Mouse (Mus musculus) kidney, embryonic 15.5 days (tissue): ENCODE results near the gene Olfr477. TPM values are rescaled to one million over a fixed set of nuclear protein-coding genes. Genes with fewer than 3 reads are reported as not detected.
"Not testable (repeated sequence)": the region's sequence is repeated elsewhere in the genome, so short reads cannot be mapped to it uniquely, and the experiment has no call there.

Experiments
- ATAC-seq: fragments of 200-750 bp; cut with Nextera tagmentation; replicated peaks from 2 replicates; pipeline ENCODE4 v1.8.0; 2017; ENCODE audit warnings: moderate TSS enrichment; ENCODE audit not compliant: low FRiP score
- H3K27ac ChIP-seq: fragments of 300-500 bp; sonication (generic); 2 replicates; pipeline ENCODE4 v1.5.1; 2015; ENCODE audit warnings: mild to moderate bottlenecking, inconsistent platforms
- H3K27me3 ChIP-seq: fragments of 300-500 bp; sonication (generic); 2 replicates; pipeline ENCODE4 v1.6.1; 2015; ENCODE audit warnings: inconsistent platforms
- H3K36me3 ChIP-seq: fragments of 300-500 bp; sonication (generic); 2 replicates; pipeline ENCODE4 v1.6.1; 2015; ENCODE audit warnings: inconsistent platforms
- H3K4me1 ChIP-seq: fragments of 300-500 bp; sonication (generic); 2 replicates; pipeline ENCODE4 v1.6.1; 2015; ENCODE audit warnings: inconsistent platforms
- H3K4me2 ChIP-seq: fragments of 300-500 bp; sonication (generic); 2 replicates; pipeline ENCODE4 v1.6.1; 2015; ENCODE audit warnings: moderate library complexity, mild to moderate bottlenecking, inconsistent platforms
- H3K4me3 ChIP-seq: fragments of 300-500 bp; sonication (generic); replicated peaks from 2 replicates; pipeline ENCODE4 v1.5.1; 2015; ENCODE audit warnings: mild to moderate bottlenecking, inconsistent platforms
- H3K9ac ChIP-seq: fragments of 300-500 bp; sonication (generic); 2 replicates; pipeline ENCODE4 v1.6.1; 2015; ENCODE audit warnings: mild to moderate bottlenecking, inconsistent platforms
- H3K9me3 ChIP-seq: fragments of 300-500 bp; sonication (generic); replicated peaks from 2 replicates; pipeline ENCODE4 v1.6.1; 2016; ENCODE audit warnings: inconsistent platforms
- WGBS: fragments of 180-500 bp; shearing (Covaris S2); methylation state at CpG from one replicate; pipeline ENCODE4 v1.1.7; 2015; ENCODE audit warnings: mixed read lengths; 5-methylcytosine and 5-hydroxymethylcytosine counted together
- polyA plus RNA-seq: library from polyadenylated mRNA; unstranded; fragments of >200 nt; fragmentation: Nextera tagmentation; extraction: Ambion mirVana; gene quantifications from 2 replicates; pipeline ENCODE4 v1.2.1, GENCODE M21; 2015

The Olfr477 gene
- polyA plus RNA-seq = not detected in 2 replicates

GRCm38 (mm10) chr7:107986393-107986792 is at the start of gene Olfr477:
Gene Olfr477, plus strand, starts transcription at chr7:107986693.
- H3K9ac ChIP-seq = no peak within 1 kb of the TSS
- H3K4me2 ChIP-seq = no peak within 1 kb of the TSS
- no peak within 1 kb of the TSS for H3K4me3 ChIP-seq
- H3K27ac ChIP-seq = no peak within 1 kb of the TSS
- 69% methylated on average over 2 of the region's 2 CpGs for WGBS
- ATAC-seq = no peak
- H3K27me3 ChIP-seq = no peaks in the 10 kb centered on the region
- no peaks in the 10 kb centered on the region for H3K4me1 ChIP-seq
- no peaks in the 10 kb centered on the region for H3K9me3 ChIP-seq
- no peaks in the 10 kb centered on the region for H3K36me3 ChIP-seq

- WGBS = 96% methylated on average over 12 of the region's 12 CpGs
- not testable (repeated sequence) for ATAC-seq
Measured at GRCm38 (mm10) chr7:107952539-107952938, 34.0 kb upstream of the Olfr477 start.

GRCm38 (mm10) chr7:107954343-107954742 is 32.1 kb upstream of the Olfr477 start, which contains the start of gene Olfr474:
Gene Olfr474, plus strand, starts transcription at chr7:107954643.
- no peak within 1 kb of the TSS for H3K9ac ChIP-seq
- H3K4me3 ChIP-seq = no peak within 1 kb of the TSS
- no peaks in the 10 kb centered on the region for H3K4me1 ChIP-seq
- WGBS = 93% methylated on average over 1 of the region's 1 CpGs
- H3K4me2 ChIP-seq = no peak within 1 kb of the TSS
- no peak within 1 kb of the TSS for H3K27ac ChIP-seq
- ATAC-seq = no peak
- H3K27me3 ChIP-seq = no peaks in the 10 kb centered on the region
- H3K9me3 ChIP-seq = no peaks in the 10 kb centered on the region
- H3K36me3 ChIP-seq = no peaks in the 10 kb centered on the region

More at GRCm38 (mm10) chr7:107952539-107952938, 34.0 kb upstream of the Olfr477 start:
- not testable (repeated sequence) for H3K4me3 ChIP-seq, H3K4me1 ChIP-seq, H3K27me3 ChIP-seq, H3K36me3 ChIP-seq, H3K4me2 ChIP-seq, H3K9ac ChIP-seq, H3K27ac ChIP-seq, H3K9me3 ChIP-seq

- 64% methylated on average over 1 of the region's 1 CpGs for WGBS
- Histone ChIP-seq H3K27me3 (no peaks in the 10 kb centered on the region), H3K9me3 (no peaks in the 10 kb centered on the region), H3K9ac (no peak within 1 kb of the TSS), H3K4me3 (no peak within 1 kb of the TSS), H3K4me1 (no peaks in the 10 kb centered on the region), H3K27ac (no peak within 1 kb of the TSS), H3K4me2 (no peak within 1 kb of the TSS), H3K36me3 (no peaks in the 10 kb centered on the region)
- no peak for ATAC-seq
Measured at GRCm38 (mm10) chr7:107964503-107964902, 22.0 kb upstream of the Olfr477 start, which contains the start of gene Olfr476. Gene Olfr476, plus strand, starts transcription at chr7:107964803.

- not testable (repeated sequence) for H3K36me3 ChIP-seq, H3K27ac ChIP-seq, H3K4me1 ChIP-seq, H3K27me3 ChIP-seq, H3K9me3 ChIP-seq, H3K9ac ChIP-seq, H3K4me2 ChIP-seq, H3K4me3 ChIP-seq, ATAC-seq
Measured at GRCm38 (mm10) chr7:108014256-108014655, 27.8 kb downstream of the Olfr477 start.

- WGBS = 78% methylated on average over 3 of the region's 3 CpGs
Measured at GRCm38 (mm10) chr7:108033889-108034288, 47.4 kb downstream of the Olfr477 start, which contains the start of gene Olfr478. Gene Olfr478, minus strand, starts transcription at chr7:108033989.

More at GRCm38 (mm10) chr7:108033889-108034288, 47.4 kb downstream of the Olfr477 start, which contains the start of gene Olfr478:
- no peaks in the 10 kb centered on the region for H3K4me1 ChIP-seq
- H3K27me3 ChIP-seq = no peaks in the 10 kb centered on the region
- H3K36me3 ChIP-seq = no peaks in the 10 kb centered on the region
- H3K9me3 ChIP-seq = no peaks in the 10 kb centered on the region
- H3K27ac ChIP-seq = no peak within 1 kb of the TSS
- ATAC-seq = no peak
- H3K9ac ChIP-seq = no peak within 1 kb of the TSS
- H3K4me3 ChIP-seq = no peak within 1 kb of the TSS
- H3K4me2 ChIP-seq = no peak within 1 kb of the TSS

Other genes starting within 250 kb of the Olfr477 start
- 0.28 TPM in 1 of 2 replicates, not detected in the other for gene Cyb5r2, start 228.7 kb upstream of the Olfr477 start, polyA plus RNA-seq
- gene Ovch2, start 185.5 kb upstream of the Olfr477 start, polyA plus RNA-seq = not detected in 2 replicates
- not detected in 2 replicates for gene Olfr467, start 174.4 kb upstream of the Olfr477 start, polyA plus RNA-seq
- not detected in 2 replicates for gene Olfr469, start 161.2 kb upstream of the Olfr477 start, polyA plus RNA-seq
- not detected in 2 replicates for gene Olfr470, start 139.2 kb upstream of the Olfr477 start, polyA plus RNA-seq
- 0.04 TPM in 1 of 2 replicates, not detected in the other for gene Olfr472, start 88.8 kb upstream of the Olfr477 start, polyA plus RNA-seq
- gene Olfr473, start 56.2 kb upstream of the Olfr477 start, polyA plus RNA-seq = not detected in 2 replicates
- gene Olfr474, start 32.0 kb upstream of the Olfr477 start, polyA plus RNA-seq = not detected in 2 replicates
- gene Olfr476, start 21.9 kb upstream of the Olfr477 start, polyA plus RNA-seq = not detected in 2 replicates
- gene Olfr478, start 47.3 kb downstream of the Olfr477 start, polyA plus RNA-seq = not detected in 2 replicates
- not detected in 2 replicates for gene Olfr479, start 64.0 kb downstream of the Olfr477 start, polyA plus RNA-seq
- gene Olfr480, start 80.7 kb downstream of the Olfr477 start, polyA plus RNA-seq = not detected in 2 replicates
- not detected in 2 replicates for gene Olfr481, start 93.2 kb downstream of the Olfr477 start, polyA plus RNA-seq
- gene Olfr482, start 110.9 kb downstream of the Olfr477 start, polyA plus RNA-seq = 0.06 TPM in 1 of 2 replicates, not detected in the other
- gene Olfr483, start 114.2 kb downstream of the Olfr477 start, polyA plus RNA-seq = not detected in 2 replicates
- gene Olfr484, start 140.8 kb downstream of the Olfr477 start, polyA plus RNA-seq = not detected in 2 replicates
- not detected in 2 replicates for gene Olfr485, start 173.2 kb downstream of the Olfr477 start, polyA plus RNA-seq
- not detected in 2 replicates for gene Olfr486, start 186.0 kb downstream of the Olfr477 start, polyA plus RNA-seq
- not detected in 2 replicates for gene Olfr487, start 227.9 kb downstream of the Olfr477 start, polyA plus RNA-seq